Mouse (Mus musculus): ENCODE measurements around the gene Slc16a6. TPM values are rescaled to one million over a fixed set of nuclear protein-coding genes. Genes with fewer than 3 reads are reported as not detected.
A peak's percentile ranks its signal among the peaks of the same experiment; 100 is the strongest.
"Not testable (repeated sequence)": the region's sequence is repeated elsewhere in the genome, so short reads cannot be mapped to it uniquely, and the experiment has no call there.

The Slc16a6 gene
- total and polyA plus RNA-seq, 3 experiments, result 14.1 to 24.2 (median 20.9) TPM

- H3K9ac ChIP-seq (ENCODE audit: insufficient read depth, low read depth); H3K27ac ChIP-seq (ENCODE audit: insufficient read depth, low read depth): not testable (repeated sequence)
Observed at GRCm38 (mm10) chr11:109492847-109493464, 19.6 kb upstream of the Slc16a6 start.

GRCm38 (mm10) chr11:109491844-109492243 is 18.4 kb upstream of the Slc16a6 start:
- DNase-seq (ENCODE audit: extremely low read depth), result peak; percentile 29
- Histone ChIP-seq H3K4me3 (replicated peaks in 1 of 3; ENCODE audit: low read depth in 2 of 3, low read length in 2 of 3, poor library complexity in 1 of 3) (no peak overlapping the region), H3K79me2 (replicated peaks; ENCODE audit: control insufficient read depth, extremely low read depth, insufficient read depth, poor library complexity, severe bottlenecking) (no peaks in the 10 kb centered on the region), H3K27ac (ENCODE audit: insufficient read depth, low read depth) (no peak overlapping the region), H3K27me3 (replicated peaks) (no peaks in the 10 kb centered on the region), H3K4me2 (ENCODE audit: insufficient read depth, low read depth, poor library complexity, severe bottlenecking) (no peak overlapping the region), H3K36me3 (replicated peaks in 1 of 2; ENCODE audit: control insufficient read depth in 1 of 2, insufficient read depth in 1 of 2, low read length in 1 of 2) (no peaks in the 10 kb centered on the region), H3K4me1 (ENCODE audit: control insufficient read depth in 1 of 2, insufficient read depth in 2 of 2) (peaks cover 11 to 42% of the 10 kb centered on the region in 2 experiments), H3K9me3 (replicated peaks; ENCODE audit: low read length) (peaks cover 6% of the 10 kb centered on the region), H3K9ac (ENCODE audit: insufficient read depth, low read depth) (no peak overlapping the region)
- dilution Hi-C loops (cut with MboI; ENCODE audit: extremely low pct_ligation_motif_present, extremely low pct_unique_long_range_greater_than_20kb, low sequenced_read_pairs) (no loop called here), in situ Hi-C loops (cut with MboI; ENCODE audit: low pct_ligation_motif_present, low pct_unique_long_range_greater_than_20kb, low sequenced_read_pairs) (no loop called here)
- 0 out of 2 replicates have a peak, but pooled peaks have one; percentile 42 for TF ChIP-seq MYC (IDR thresholded peaks at IDR 0.05; ENCODE audit: low read depth, low read length)
- TF ChIP-seq CHD2 (IDR thresholded peaks at IDR 0.05; ENCODE audit: low read length), result peak; percentile 63; the same call in 1 of the 2 replicates
- peak; percentile 45; the same call in 1 of the 2 replicates for TF ChIP-seq EP300 (IDR thresholded peaks at IDR 0.05; ENCODE audit: low read length)
- no peak for TF ChIP-seq ZKSCAN1 (IDR thresholded peaks at IDR 0.05; ENCODE audit: borderline replicate concordance, low read depth, low read length)
- TF ChIP-seq NELFE (IDR thresholded peaks at IDR 0.05; ENCODE audit: low read depth, low read length), result no peak

More at GRCm38 (mm10) chr11:109492847-109493464, 19.6 kb upstream of the Slc16a6 start:
- H3K79me2 ChIP-seq (replicated peaks; ENCODE audit: control insufficient read depth, extremely low read depth, insufficient read depth, poor library complexity, severe bottlenecking); DNase-seq (ENCODE audit: extremely low read depth); H3K9me3 ChIP-seq (replicated peaks; ENCODE audit: low read length); H3K36me3 ChIP-seq (replicated peaks in 1 of 2; ENCODE audit: control insufficient read depth in 1 of 2, insufficient read depth in 1 of 2, low read length in 1 of 2); in situ Hi-C loops (cut with MboI; ENCODE audit: low pct_ligation_motif_present, low pct_unique_long_range_greater_than_20kb, low sequenced_read_pairs); H3K27me3 ChIP-seq (replicated peaks); H3K4me2 ChIP-seq (ENCODE audit: insufficient read depth, low read depth, poor library complexity, severe bottlenecking); H3K4me3 ChIP-seq (replicated peaks in 1 of 3; ENCODE audit: low read depth in 2 of 3, low read length in 2 of 3, poor library complexity in 1 of 3); dilution Hi-C loops (cut with MboI; ENCODE audit: extremely low pct_ligation_motif_present, extremely low pct_unique_long_range_greater_than_20kb, low sequenced_read_pairs): not testable (repeated sequence)
- peaks cover 15 to 53% of the 10 kb centered on the region in 2 experiments for H3K4me1 ChIP-seq (ENCODE audit: control insufficient read depth in 1 of 2, insufficient read depth in 2 of 2)

- Histone ChIP-seq H3K27ac (ENCODE audit: insufficient read depth, low read depth) (no peak overlapping the region), H3K4me3 (replicated peaks in 1 of 3; ENCODE audit: low read depth in 2 of 3, low read length in 2 of 3, poor library complexity in 1 of 3) (no peak overlapping the region), H3K36me3 (replicated peaks in 1 of 2; ENCODE audit: control insufficient read depth in 1 of 2, insufficient read depth in 1 of 2, low read length in 1 of 2) (no peaks in the 10 kb centered on the region), H3K79me2 (replicated peaks; ENCODE audit: control insufficient read depth, extremely low read depth, insufficient read depth, poor library complexity, severe bottlenecking) (no peaks in the 10 kb centered on the region), H3K4me2 (ENCODE audit: insufficient read depth, low read depth, poor library complexity, severe bottlenecking) (no peak overlapping the region), H3K9ac (ENCODE audit: insufficient read depth, low read depth) (no peak overlapping the region), H3K4me1 (ENCODE audit: control insufficient read depth in 1 of 2, insufficient read depth in 2 of 2) (peaks cover 7 to 28% of the 10 kb centered on the region in 2 experiments), H3K9me3 (replicated peaks; ENCODE audit: low read length) (peaks cover 12% of the 10 kb centered on the region), H3K27me3 (replicated peaks) (no peaks in the 10 kb centered on the region)
- in situ Hi-C loops (cut with MboI; ENCODE audit: low pct_ligation_motif_present, low pct_unique_long_range_greater_than_20kb, low sequenced_read_pairs), result no loop called here
- dilution Hi-C loops (cut with MboI; ENCODE audit: extremely low pct_ligation_motif_present, extremely low pct_unique_long_range_greater_than_20kb, low sequenced_read_pairs), result no loop called here
- peak; percentile 27; the same call in 1 of the 2 replicates for TF ChIP-seq BHLHE40 (IDR thresholded peaks at IDR 0.05; ENCODE audit: low read depth, low read length)
- TF ChIP-seq TCF12 (IDR thresholded peaks at IDR 0.05; ENCODE audit: low read depth, low read length), result peak; percentile 88
- TF ChIP-seq RCOR1 (conservative IDR thresholded peaks at IDR 0.05; ENCODE audit: low read depth, low read length), result 0 out of 2 replicates have a peak, but pooled peaks have one; percentile 60
- TF ChIP-seq CTCF (conservative IDR thresholded peaks at IDR 0.05 in 1 of 2, IDR thresholded peaks at IDR 0.05 in 1 of 2; ENCODE audit: low read depth in 2 of 2, low read length in 2 of 2), result no peak
- TF ChIP-seq MXI1 (IDR thresholded peaks at IDR 0.05; ENCODE audit: low read depth, low read length), result no peak
- 0 out of 2 replicates have a peak, but pooled peaks have one; percentile 25 for TF ChIP-seq IRF4 (IDR thresholded peaks at IDR 0.05; ENCODE audit: low read depth, low read length)
- TF ChIP-seq MYC (IDR thresholded peaks at IDR 0.05; ENCODE audit: low read depth, low read length), result 0 out of 2 replicates have a peak, but pooled peaks have one; percentile 20
- peak; percentile 84 for TF ChIP-seq EP300 (IDR thresholded peaks at IDR 0.05; ENCODE audit: low read length)
- DNase-seq (ENCODE audit: extremely low read depth), result peak; percentile 36
Observed at GRCm38 (mm10) chr11:109489763-109490162, 16.4 kb upstream of the Slc16a6 start.
